Mouse (Mus musculus) heart, embryonic 11.5 days (tissue): Measurements from ENCODE around the gene Aes. TPM values are rescaled to one million over a fixed set of nuclear protein-coding genes. Genes with fewer than 3 reads are reported as not detected.

ENCODE experiments used
- ATAC-seq: fragments of 200-750 bp; cut with Nextera tagmentation; replicated peaks from 2 replicates; pipeline ENCODE4 v1.8.0; 2017; ENCODE audit warnings: moderate library complexity; ENCODE audit not compliant: insufficient number of reproducible peaks, low FRiP score, low TSS enrichment
- H3K27ac ChIP-seq: fragments of 300-500 bp; sonication (generic); 2 replicates; pipeline ENCODE4 v1.5.1; 2014; ENCODE audit warnings: mild to moderate bottlenecking, low read depth, low read length
- H3K27me3 ChIP-seq: fragments of 300-500 bp; sonication (generic); 2 replicates; pipeline ENCODE4 v1.6.1; 2014; ENCODE audit warnings: mild to moderate bottlenecking, low read length, mixed read lengths; ENCODE audit not compliant: control insufficient read depth, insufficient read depth
- H3K36me3 ChIP-seq: fragments of 300-500 bp; sonication (generic); 2 replicates; pipeline ENCODE4 v1.6.1; 2014; ENCODE audit warnings: mild to moderate bottlenecking, low read length, moderate library complexity, mixed read lengths; ENCODE audit not compliant: control insufficient read depth, insufficient read depth
- H3K4me1 ChIP-seq: fragments of 300-500 bp; sonication (generic); 2 replicates; pipeline ENCODE4 v1.6.1; 2014; ENCODE audit warnings: low read length; ENCODE audit not compliant: control insufficient read depth, insufficient read depth
- H3K4me2 ChIP-seq: fragments of 300-500 bp; sonication (generic); 2 replicates; pipeline ENCODE4 v1.6.1; 2014; ENCODE audit warnings: mild to moderate bottlenecking, moderate library complexity
- H3K4me3 ChIP-seq: fragments of 300-500 bp; sonication (generic); 2 replicates; pipeline ENCODE4 v1.5.1; 2014; ENCODE audit warnings: low read depth, low read length
- H3K9ac ChIP-seq: fragments of 300-500 bp; sonication (generic); 2 replicates; pipeline ENCODE4 v1.6.1; 2014; ENCODE audit warnings: mild to moderate bottlenecking, low read depth, low read length, moderate library complexity
- H3K9me3 ChIP-seq: fragments of 300-500 bp; sonication (generic); replicated peaks from 2 replicates; pipeline ENCODE4 v1.6.1; 2016; ENCODE audit warnings: low read length; ENCODE audit not compliant: control insufficient read depth
- WGBS: fragments of 180-500 bp; shearing (Covaris S2); extraction: QIAGEN DNeasy Blood & Tissue Kit; methylation state at CpG from one replicate; pipeline ENCODE4 v1.1.7; 2014; ENCODE audit not compliant: insufficient replicate concordance; 5-methylcytosine and 5-hydroxymethylcytosine counted together
- polyA plus RNA-seq: library from polyadenylated mRNA; unstranded; fragments of >200 nt; fragmentation: Nextera tagmentation; extraction: Ambion mirVana; gene quantifications from 2 replicates; pipeline ENCODE4 v1.2.1, GENCODE M21; 2014

The Aes gene
- polyA plus RNA-seq, 1 experiment from 2014 or later = 481 TPM

- Histone ChIP-seq H3K4me2 (no peak overlapping the region), H3K36me3 (0 out of 2 replicates have a peak, but pooled peaks cover 3% of the 10 kb centered on the region), H3K9ac (no peak overlapping the region), H3K27me3 (peaks cover 24% of the 10 kb centered on the region), H3K4me3 (no peak overlapping the region), H3K27ac (no peak overlapping the region), H3K4me1 (peaks cover 26% of the 10 kb centered on the region), H3K9me3 (no peaks in the 10 kb centered on the region)
- WGBS = 61% methylated on average over 18 of the region's 18 CpGs
- ATAC-seq = no peak
Observed at GRCm38 (mm10) chr10:81593935-81594334, 34.6 kb downstream of the Aes start.

GRCm38 (mm10) chr10:81595599-81595998, 36.3 kb downstream of the Aes start:
- H3K4me3 ChIP-seq = no peak overlapping the region
- no peak for ATAC-seq
- H3K9me3 ChIP-seq = no peaks in the 10 kb centered on the region
- H3K27me3 ChIP-seq = peaks cover 24% of the 10 kb centered on the region
- no peak overlapping the region for H3K27ac ChIP-seq
- H3K9ac ChIP-seq = no peak overlapping the region
- H3K4me1 ChIP-seq = peaks cover 32% of the 10 kb centered on the region
- H3K36me3 ChIP-seq = no peaks in the 10 kb centered on the region
- WGBS = 41% methylated on average over 5 of the region's 5 CpGs
- H3K4me2 ChIP-seq = no peak overlapping the region

- H3K27me3 ChIP-seq = peaks cover 16% of the 10 kb centered on the region
- H3K4me3 ChIP-seq = peak overlapping the region; percentile 25
- H3K9ac ChIP-seq = peak overlapping the region; percentile 67; the same call in 1 of the 2 replicates
- WGBS = 2% methylated on average over 10 of the region's 10 CpGs
- H3K9me3 ChIP-seq = no peaks in the 10 kb centered on the region
- no peak for ATAC-seq
- peaks cover 38% of the 10 kb centered on the region for H3K4me1 ChIP-seq
- no peaks in the 10 kb centered on the region for H3K36me3 ChIP-seq
- peak overlapping the region; percentile 69 for H3K4me2 ChIP-seq
- peak overlapping the region; percentile 67 for H3K27ac ChIP-seq
Observed at GRCm38 (mm10) chr10:81596611-81597010, 37.3 kb downstream of the Aes start.

- Histone ChIP-seq H3K4me2 (peak overlapping the region; percentile 69), H3K27me3 (peaks cover 16% of the 10 kb centered on the region), H3K36me3 (no peaks in the 10 kb centered on the region), H3K4me3 (peak overlapping the region; percentile 25), H3K9ac (peak overlapping the region; percentile 67), H3K4me1 (peaks cover 40% of the 10 kb centered on the region), H3K27ac (peak overlapping the region; percentile 67), H3K9me3 (no peaks in the 10 kb centered on the region)
- 3% methylated on average over 9 of the region's 12 CpGs for WGBS
- ATAC-seq = no peak; the same call in 1 of the 2 replicates
Observed at GRCm38 (mm10) chr10:81597137-81597950, 38.1 kb downstream of the Aes start.

- H3K4me3 ChIP-seq = no peak overlapping the region
- no peak overlapping the region for H3K9ac ChIP-seq
- no peak overlapping the region for H3K4me2 ChIP-seq
- peaks cover 43% of the 10 kb centered on the region for H3K4me1 ChIP-seq
- ATAC-seq = no peak
- no peak overlapping the region for H3K27ac ChIP-seq
- H3K36me3 ChIP-seq = no peaks in the 10 kb centered on the region
- 49% methylated on average over 3 of the region's 3 CpGs for WGBS
- H3K9me3 ChIP-seq = no peaks in the 10 kb centered on the region
- peaks cover 14% of the 10 kb centered on the region for H3K27me3 ChIP-seq
Observed at GRCm38 (mm10) chr10:81598342-81598741, 39.1 kb downstream of the Aes start.

GRCm38 (mm10) chr10:81598871-81599270, 39.6 kb downstream of the Aes start:
- H3K27ac ChIP-seq = no peak overlapping the region
- no peaks in the 10 kb centered on the region for H3K36me3 ChIP-seq
- H3K9me3 ChIP-seq = no peaks in the 10 kb centered on the region
- H3K27me3 ChIP-seq = peaks cover 11% of the 10 kb centered on the region
- peaks cover 43% of the 10 kb centered on the region for H3K4me1 ChIP-seq
- no peak overlapping the region for H3K4me2 ChIP-seq
- H3K9ac ChIP-seq = no peak overlapping the region
- H3K4me3 ChIP-seq = no peak overlapping the region
- ATAC-seq = no peak
- 57% methylated on average over 6 of the region's 6 CpGs for WGBS

- Histone ChIP-seq H3K4me1 (peaks cover 43% of the 10 kb centered on the region), H3K4me3 (no peak overlapping the region), H3K36me3 (no peaks in the 10 kb centered on the region), H3K9ac (no peak overlapping the region), H3K27me3 (peaks cover 6% of the 10 kb centered on the region; the same call in 1 of the 2 replicates), H3K4me2 (no peak overlapping the region), H3K27ac (no peak overlapping the region), H3K9me3 (no peaks in the 10 kb centered on the region)
- 72% methylated on average over 5 of the region's 5 CpGs for WGBS
- no peak for ATAC-seq
Observed at GRCm38 (mm10) chr10:81599630-81600029, 40.3 kb downstream of the Aes start.

- Histone ChIP-seq H3K9ac (no peak overlapping the region), H3K27me3 (peaks cover 6% of the 10 kb centered on the region; the same call in 1 of the 2 replicates), H3K4me3 (no peak overlapping the region), H3K4me1 (peaks cover 46% of the 10 kb centered on the region), H3K4me2 (peak overlapping the region; percentile 63), H3K36me3 (no peaks in the 10 kb centered on the region), H3K9me3 (no peaks in the 10 kb centered on the region), H3K27ac (no peak overlapping the region)
- no peak for ATAC-seq
- 40% methylated on average over 10 of the region's 10 CpGs for WGBS
Observed at GRCm38 (mm10) chr10:81600096-81600495, 40.8 kb downstream of the Aes start.
